Mouse (Mus musculus): Measurements from ENCODE around the gene Ndufs1.

DNA sequence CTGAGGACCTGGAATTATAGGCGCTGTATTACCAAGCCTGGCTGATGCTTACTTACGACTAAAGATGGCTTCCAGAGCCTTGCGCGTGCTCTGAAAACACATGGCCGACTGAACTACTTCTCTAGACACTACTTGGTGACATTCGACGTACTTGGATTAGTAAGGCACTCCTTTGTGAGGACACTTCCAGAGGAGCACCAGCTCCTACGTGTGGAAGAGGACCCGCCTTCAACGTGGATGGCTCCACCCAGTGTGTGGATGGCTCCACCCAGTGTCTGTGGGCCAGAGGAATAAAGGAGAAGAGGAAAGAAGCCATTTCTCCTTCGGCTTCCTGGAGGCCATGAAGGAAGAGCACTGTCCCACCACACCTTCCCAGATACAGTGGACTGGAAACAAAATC is 44.9 kb downstream of the Ndufs1 start:
- no peak for TF ChIP-seq CTCF (IDR thresholded peaks at IDR 0.05; ENCODE audit: extremely low read depth, insufficient read length, insufficient replicate concordance, low read depth, low read length)
- no peak for TF ChIP-seq POLR2A (IDR thresholded peaks at IDR 0.05; ENCODE audit: low read depth, low read length)

Data from small intestine, adult 2 months (tissue).